Mouse (Mus musculus) small intestine, adult 2 months (tissue): Measurements from ENCODE around the gene Ankzf1.

ENCODE experiments used
- CTCF ChIP-seq: fragments of 200-500 bp; IDR thresholded peaks from 2 replicates; pipeline ENCODE4 v1.5.1; 2012; ENCODE audit warnings: low read depth, mild to moderate bottlenecking, control low read depth, inconsistent platforms, low read length, moderate library complexity, mixed read lengths; ENCODE audit not compliant: insufficient replicate concordance, insufficient read length; ENCODE audit errors: extremely low read depth
- POLR2A ChIP-seq: fragments of 200-500 bp; IDR thresholded peaks from 2 replicates; pipeline ENCODE4 v1.6.1; 2012; ENCODE audit warnings: low read depth, mild to moderate bottlenecking, control low read depth, inconsistent platforms, low read length, moderate library complexity

DNA sequence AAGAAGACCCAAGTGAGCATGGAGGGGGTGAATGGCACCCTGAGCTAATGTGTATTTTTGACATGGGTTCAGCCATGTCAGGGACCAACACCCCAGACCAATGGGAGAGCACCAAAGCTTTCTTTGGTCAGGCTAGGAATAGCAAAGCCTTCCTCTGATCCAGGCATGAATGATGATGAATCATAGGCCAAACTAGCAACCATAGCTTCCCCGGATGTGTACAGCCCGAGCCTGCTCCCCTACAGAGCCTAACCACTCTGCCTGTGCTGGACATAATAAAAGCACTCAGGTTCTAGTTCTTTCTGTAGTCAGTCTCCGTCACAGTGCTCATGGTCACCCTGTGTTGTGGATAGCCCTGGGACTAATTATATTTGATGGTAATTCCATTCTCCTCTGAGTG, 29.6 kb downstream of the Ankzf1 start:
- no peak for TF ChIP-seq POLR2A
- TF ChIP-seq CTCF: no peak
